Mouse (Mus musculus) CD4-positive helper T cell, adult 2 months (primary cell): ENCODE results near the gene Msgn1.

Experiments
- DNase-seq: peaks from one replicate; pipeline ENCODE4 v3.0.0-alpha.2; 2012; ENCODE audit warnings: low read depth, missing footprints, low spot score

Msgn1 gene

DNA sequence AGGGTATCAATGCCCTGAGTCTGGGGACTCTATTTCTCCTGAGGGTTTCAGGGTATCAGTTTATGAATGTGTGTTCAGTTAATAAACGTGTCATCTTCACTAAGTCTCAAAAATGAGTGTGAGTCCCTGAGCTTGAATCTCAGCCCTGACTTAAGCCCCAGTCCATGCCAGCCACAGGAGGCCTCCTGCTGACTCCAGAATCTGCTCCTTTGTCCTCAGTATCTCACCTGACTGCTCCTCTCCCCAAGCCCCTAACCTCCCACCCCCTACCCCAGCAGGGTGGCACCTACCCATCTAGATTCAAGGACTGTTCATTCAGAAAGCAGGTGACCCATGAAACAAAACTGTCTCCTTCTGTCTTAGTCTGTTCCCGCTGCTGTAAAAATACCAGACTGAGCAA lies 10.2 kb downstream of the Msgn1 start:
- no peak for DNase-seq

DNA sequence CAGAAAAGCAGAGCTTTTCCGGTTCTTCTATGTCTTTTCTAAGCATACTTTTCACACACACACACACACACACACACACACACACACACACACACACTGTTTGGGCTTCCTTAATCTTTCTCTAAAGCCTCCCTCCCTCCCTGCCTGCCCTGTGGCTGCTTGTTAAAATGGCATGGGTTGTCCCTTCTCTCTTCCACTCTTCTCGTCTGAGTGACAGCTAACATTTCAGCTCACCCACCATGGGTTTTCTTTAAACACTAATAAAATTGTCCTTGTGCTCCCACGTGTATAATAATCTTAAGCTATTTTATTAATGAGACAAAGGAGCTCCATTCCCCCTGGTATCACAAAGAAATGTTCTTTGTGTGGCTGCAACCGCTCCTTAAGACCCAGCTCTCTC lies 10.7 kb downstream of the Msgn1 start:
- peak; percentile 42 for DNase-seq

DNA sequence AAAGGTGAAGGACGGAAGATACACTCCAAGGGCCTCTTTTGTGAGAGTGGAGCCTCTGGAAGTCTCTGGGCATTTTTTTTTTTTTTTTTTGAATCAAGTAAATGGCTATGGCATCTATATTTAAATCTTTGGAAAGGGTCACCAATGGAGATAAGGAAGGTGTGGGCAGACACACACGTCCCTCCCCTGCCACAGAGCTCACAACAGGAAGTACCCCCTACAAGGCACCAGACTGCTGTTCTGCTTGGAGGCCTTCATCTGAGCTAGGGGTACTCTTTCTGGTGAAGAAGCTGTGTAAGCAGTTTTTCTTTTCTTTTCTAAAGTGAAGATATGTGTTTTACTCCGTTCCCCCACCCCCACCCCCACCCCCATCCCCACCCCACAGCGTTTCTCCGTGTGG lies 11.9 kb downstream of the Msgn1 start:
- no peak for DNase-seq

DNA sequence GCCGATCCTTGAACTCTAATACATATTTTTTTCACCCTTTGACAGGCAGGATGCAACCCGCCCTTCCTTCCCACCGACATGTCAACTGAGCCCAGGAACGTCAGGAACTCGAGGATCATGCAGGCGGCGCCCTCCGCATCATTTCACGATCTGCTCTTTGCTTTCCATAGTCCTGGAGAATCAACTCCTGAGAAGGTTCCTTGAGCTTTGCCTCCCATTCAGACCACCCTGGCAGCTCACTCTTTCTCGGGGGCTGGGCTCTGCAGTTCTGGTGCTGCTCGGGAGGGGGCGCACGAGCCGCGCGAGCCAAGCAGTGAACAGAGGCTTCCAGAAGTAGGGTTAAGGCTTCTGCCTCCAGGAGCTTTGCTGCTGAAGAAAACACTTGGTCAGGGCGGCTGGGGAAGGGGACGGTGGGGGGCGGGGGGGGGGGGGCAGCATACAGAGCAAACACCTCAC lies 12.6 kb downstream of the Msgn1 start:
- DNase-seq, result peak; percentile 67

DNA sequence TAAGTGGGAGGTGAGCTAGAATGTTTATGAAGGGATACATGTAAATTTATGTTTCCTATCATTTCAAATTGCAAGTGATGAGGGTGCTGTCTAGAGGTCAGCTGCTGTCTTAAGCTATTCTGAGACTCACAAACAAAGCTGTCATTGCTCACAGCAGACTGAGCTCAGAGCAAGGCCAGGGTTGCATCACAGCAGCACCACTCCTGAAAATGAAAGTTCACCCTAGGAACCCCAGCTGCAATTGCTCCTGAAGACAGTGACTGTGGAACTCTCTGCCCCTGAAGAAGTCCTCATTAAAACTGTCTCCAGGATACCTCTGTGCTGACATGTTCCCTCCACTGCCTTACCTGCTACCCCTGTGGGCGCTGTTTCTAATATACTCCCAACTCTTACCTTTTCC lies 13.7 kb downstream of the Msgn1 start:
- DNase-seq, result no peak

DNA sequence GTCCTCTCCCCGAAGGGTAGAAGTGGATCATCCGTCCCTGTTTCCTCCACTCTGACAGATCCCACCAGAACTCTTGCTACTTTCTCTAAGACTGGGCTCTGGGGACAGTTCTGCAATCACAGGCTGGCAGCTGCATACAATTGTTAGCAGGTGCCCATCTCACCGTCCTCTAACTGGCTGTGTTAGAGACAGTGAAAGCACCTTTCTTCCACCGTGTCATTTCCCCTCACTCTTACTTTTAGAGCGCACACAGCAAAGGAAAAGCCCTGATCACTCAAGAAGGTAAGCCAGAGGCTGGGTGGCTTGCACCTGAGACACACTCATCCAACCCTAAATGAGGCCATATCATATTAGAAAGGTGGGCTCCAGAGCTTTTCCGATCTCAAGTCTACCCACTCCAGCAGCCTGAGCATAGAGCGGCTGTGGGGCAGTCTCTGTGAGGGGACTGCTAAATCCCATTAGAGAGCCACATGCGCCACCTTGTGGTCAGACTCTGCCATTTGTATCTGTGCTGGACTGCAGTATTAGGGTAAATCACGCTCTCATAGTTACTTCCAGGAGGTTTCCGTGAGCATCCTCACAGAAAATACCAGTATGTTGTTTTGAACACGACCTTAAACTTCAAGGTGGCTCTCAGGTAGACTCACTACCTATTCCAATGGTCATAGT lies 30.2 kb downstream of the Msgn1 start:
- peak; percentile 56 for DNase-seq

DNA sequence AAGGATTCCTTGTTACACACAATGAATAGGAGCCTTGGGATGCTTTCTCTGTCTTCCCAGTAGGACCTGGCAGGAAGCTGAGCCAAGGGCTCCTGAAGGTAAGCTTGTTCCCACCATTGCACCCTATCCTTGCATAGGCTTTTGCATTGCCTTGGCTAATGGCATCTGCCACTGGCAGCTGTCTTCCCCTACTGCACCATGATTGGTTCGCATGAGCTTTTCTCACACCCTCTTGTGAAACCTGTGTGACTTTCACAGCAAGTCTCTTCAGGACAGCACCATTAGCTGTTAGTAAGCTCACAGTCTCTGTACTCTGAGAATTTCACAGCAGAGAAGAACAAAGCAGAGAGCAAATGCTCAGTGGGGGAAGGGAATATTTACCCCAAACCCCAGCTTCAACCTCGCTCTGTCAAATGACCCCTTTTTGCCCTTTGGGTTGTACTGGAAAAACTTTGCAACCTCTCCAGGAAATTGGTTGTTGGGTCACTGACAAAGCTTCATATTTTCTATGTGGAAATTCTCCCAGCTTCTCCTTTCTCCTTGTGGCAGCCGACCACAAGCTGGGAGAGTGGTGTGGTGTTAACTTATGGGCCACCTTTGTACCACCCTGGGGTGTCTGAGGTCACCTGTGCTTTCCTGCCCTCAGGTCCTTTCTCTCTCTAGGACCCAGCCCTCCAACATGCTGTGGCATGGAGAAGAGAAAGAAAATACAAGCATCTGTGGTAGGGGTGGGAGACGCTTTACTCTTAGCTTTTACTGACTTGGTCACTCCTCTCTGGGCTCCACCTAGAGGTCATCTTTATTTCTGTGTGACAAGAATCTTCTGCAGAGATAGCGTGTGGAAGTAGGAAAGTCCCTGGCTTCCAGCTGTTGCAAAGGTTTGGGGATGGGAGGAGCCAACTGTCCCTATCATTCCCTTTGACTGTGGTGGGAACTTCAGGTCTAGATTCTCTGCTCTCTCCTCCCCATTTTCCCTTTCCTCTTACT lies 31.1 kb downstream of the Msgn1 start:
- DNase-seq, result no peak

DNA sequence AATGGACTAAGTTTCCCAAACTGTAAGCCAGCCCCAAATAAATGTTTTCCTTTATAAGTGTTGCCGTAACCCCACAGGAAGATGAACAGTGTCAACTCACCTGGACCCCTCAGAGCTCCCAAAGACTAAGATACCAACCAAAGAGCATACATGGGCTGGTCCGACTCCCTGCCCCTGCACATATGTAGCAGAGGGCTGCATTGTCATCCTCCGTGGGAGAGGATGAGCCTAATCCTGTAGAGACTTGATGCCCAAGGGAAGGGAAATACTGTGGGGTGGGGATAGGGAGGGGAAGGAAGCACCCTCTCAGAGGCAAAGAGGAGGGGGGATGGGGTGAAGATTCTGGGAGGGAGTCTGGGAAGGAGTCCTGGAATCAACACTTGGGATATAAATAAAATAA lies 50.1 kb downstream of the Msgn1 start:
- no peak for DNase-seq
